Comparison of ENCODE assay signal across 15 mouse cellular contexts in genomic region chr3:27854431-27855180, GRCm38 (mm10). TPM values are rescaled to one million over a fixed set of nuclear protein-coding genes. Genes with fewer than 3 reads are reported as not detected.
A peak's percentile ranks its signal among the peaks of the same experiment; 100 is the strongest.
DNase-seq lines count a peak whose midpoint lies in the region; ATAC-seq and TF ChIP-seq lines count a peak whose summit lies in the region.
"Had no signal": no experiment of that assay in that cellular context is flagged by ENCODE, and none has a peak within 500 bp of the region (broad histone marks: within the 10 kb centered on the region; RNA-seq: fewer than 3 reads in every experiment).

No protein-coding gene starts in this region.

- ATAC-seq in intestine, embryonic 14.5 days (replicated peaks; ENCODE audit: low FRiP score, low TSS enrichment, low read depth) = no peak
- ATAC-seq in intestine, embryonic 16.5 days = no peak
- ATAC-seq in forebrain, embryonic 16.5 days = peak; percentile 84
- ATAC-seq: inflammation-experienced regulatory T-cells, adult 6 months had no signal

- H3K27me3 ChIP-seq in intestine, embryonic 14.5 days (replicated peaks; ENCODE audit: control insufficient read depth, insufficient read depth, low read length) = no peaks in the 10 kb centered on the region
- no peaks in the 10 kb centered on the region for H3K27me3 ChIP-seq in intestine, embryonic 16.5 days (replicated peaks; ENCODE audit: control insufficient read depth, insufficient read depth, low read length)
- H3K27me3 ChIP-seq in forebrain, embryonic 16.5 days (replicated peaks; ENCODE audit: control insufficient read depth, insufficient read depth, low read length) = peaks cover 8% of the 10 kb centered on the region
- H3K27me3 ChIP-seq: CH12.LX had no signal

- no peak overlapping the region for H3K4me2 ChIP-seq in intestine, embryonic 14.5 days (ENCODE audit: low read length)
- no peak overlapping the region for H3K4me2 ChIP-seq in intestine, embryonic 16.5 days (ENCODE audit: low read depth, low read length)
- H3K4me2 ChIP-seq in forebrain, embryonic 16.5 days (ENCODE audit: low read length) = no peak overlapping the region

- no peak for TF ChIP-seq CTCF in brain, embryonic 14.5 days (IDR thresholded peaks at IDR 0.05; ENCODE audit: borderline replicate concordance, extremely low read depth, insufficient read depth, insufficient read length)
- no peak for TF ChIP-seq CTCF in left cerebral cortex, adult 2 months (IDR thresholded peaks at IDR 0.05)

- TF ChIP-seq POLR2A in brain, embryonic 14.5 days (IDR thresholded peaks at IDR 0.05; ENCODE audit: borderline replicate concordance, extremely low read depth, insufficient read depth, insufficient read length, poor library complexity, severe bottlenecking) = no peak

- H3K4me1 ChIP-seq in intestine, embryonic 14.5 days (replicated peaks; ENCODE audit: control insufficient read depth, insufficient read depth, low read length) = peaks cover 28% of the 10 kb centered on the region
- H3K4me1 ChIP-seq in intestine, embryonic 16.5 days (ENCODE audit: control insufficient read depth, insufficient read depth, low read length) = peaks cover 14% of the 10 kb centered on the region
- H3K4me1 ChIP-seq in forebrain, embryonic 16.5 days (replicated peaks; ENCODE audit: control insufficient read depth, insufficient read depth, low read length) = peaks cover 10% of the 10 kb centered on the region

- no peak for DNase-seq in intestine, embryonic 14.5 days (ENCODE audit: low spot score)
- peak; percentile 90 for DNase-seq in brain, embryonic 14.5 days (ENCODE audit: low read depth)
- peak; percentile 25 to 39 for DNase-seq in kidney, postnatal 25 days
- DNase-seq in left cerebral cortex, adult 2 months (ENCODE audit: extremely low spot score in 1 of 2, low spot score in 2 of 2) = no peak
- no peak for DNase-seq in cerebellum, adult 18-20 months
- DNase-seq: cerebellum, adult 8-10 months; gastrocnemius, postnatal 25 days; midbrain, embryonic 14.5 days had no signal

- H3K36me3 ChIP-seq in intestine, embryonic 14.5 days (ENCODE audit: control insufficient read depth, insufficient read depth, low read length) = no peaks in the 10 kb centered on the region
- H3K36me3 ChIP-seq in intestine, embryonic 16.5 days (ENCODE audit: control insufficient read depth, insufficient read depth, low read length) = no peaks in the 10 kb centered on the region
- H3K36me3 ChIP-seq in forebrain, embryonic 16.5 days (ENCODE audit: control insufficient read depth, insufficient read depth) = no peaks in the 10 kb centered on the region

- no peak overlapping the region for H3K9ac ChIP-seq in intestine, embryonic 14.5 days (ENCODE audit: low read length)
- H3K9ac ChIP-seq in intestine, embryonic 16.5 days (ENCODE audit: low read depth, low read length) = no peak overlapping the region
- no peak overlapping the region for H3K9ac ChIP-seq in forebrain, embryonic 16.5 days (replicated peaks; ENCODE audit: low read depth, low read length)

- H3K4me3 ChIP-seq in intestine, embryonic 14.5 days (ENCODE audit: low read depth, low read length) = no peak overlapping the region
- H3K4me3 ChIP-seq in intestine, embryonic 16.5 days (ENCODE audit: low read length) = no peak overlapping the region
- H3K4me3 ChIP-seq in forebrain, embryonic 16.5 days (replicated peaks; ENCODE audit: low read length) = no peak overlapping the region
- H3K4me3 ChIP-seq in left cerebral cortex, adult 2 months = no peak overlapping the region

- 63% methylated on average over 5 of the region's 5 CpGs for WGBS in intestine, embryonic 14.5 days
- 66% methylated on average over 5 of the region's 5 CpGs for WGBS in intestine, embryonic 16.5 days
- WGBS in forebrain, embryonic 16.5 days = 51% methylated on average over 5 of the region's 5 CpGs

- intact Hi-C loops in left cerebral cortex, adult 2 months (cut with DNase I) = no loop called here

- H3K27ac ChIP-seq in intestine, embryonic 14.5 days (ENCODE audit: low read depth) = peak overlapping the region; percentile 22; the same call in 1 of the 2 replicates
- no peak overlapping the region for H3K27ac ChIP-seq in intestine, embryonic 16.5 days (ENCODE audit: low read length)
- H3K27ac ChIP-seq in forebrain, embryonic 16.5 days (ENCODE audit: low read length) = no peak overlapping the region; the same call in 1 of the 2 replicates
- no peak overlapping the region for H3K27ac ChIP-seq in left cerebral cortex, adult 2 months

- peaks cover 4% of the 10 kb centered on the region; the same call in 1 of the 2 replicates for H3K9me3 ChIP-seq in intestine, embryonic 14.5 days (ENCODE audit: control insufficient read depth, low read length)
- H3K9me3 ChIP-seq in intestine, embryonic 16.5 days (ENCODE audit: control insufficient read depth, low read length) = no peaks in the 10 kb centered on the region
- no peaks in the 10 kb centered on the region for H3K9me3 ChIP-seq in forebrain, embryonic 16.5 days (ENCODE audit: control insufficient read depth, low read length)

RNA-seq across cellular contexts. Expression of gene Tmem212, which starts 41.6 kb away (rescaled TPM):
- polyA plus RNA-seq in intestine, embryonic 14.5 days (2014; fragmentation: Nextera tagmentation; extraction: Ambion mirVana) = not detected in 2 replicates
- polyA plus RNA-seq in intestine, embryonic 16.5 days (2015; fragmentation: Nextera tagmentation; extraction: Ambion mirVana) = not detected in 2 replicates
- not detected in 2 replicates for polyA plus RNA-seq in brain, embryonic 14.5 days (2012; rRNA removed)
- polyA plus RNA-seq in forebrain, embryonic 16.5 days (2015; fragmentation: Nextera tagmentation; extraction: Ambion mirVana) = 0.48 TPM in 1 of 2 replicates, not detected in the other
- total RNA-seq in left cerebral cortex, adult 2 months (2021) = 1 to 10 TPM in 1 of 2 experiments, not detected in 1; 1.0 TPM
- total RNA-seq: adrenal gland, postnatal 4 days; CH12.LX; gastrocnemius, postnatal 25 days had no signal
- polyA plus RNA-seq: heart, postnatal 0 days; inflammation-experienced regulatory T-cells, adult 6 months; liver, embryonic 16.5 days; midbrain, embryonic 14.5 days had no signal

Comparison
In these comparisons a context has a peak if more than half of its experiments do, and no peak if none do; other contexts are left out.
1. DNase-seq: peak in brain, embryonic 14.5 days (single experiment) and kidney, postnatal 25 days (2 of 2); none in intestine, embryonic 14.5 days (single experiment), left cerebral cortex, adult 2 months (0 of 2) and cerebellum, adult 18-20 months (0 of 2).